Mouse (Mus musculus) megakaryocyte progenitor cell, adult 5-6 weeks (primary cell): ENCODE results near the gene Tas2r109. TPM values are rescaled to one million over a fixed set of nuclear protein-coding genes. Genes with fewer than 3 reads are reported as not detected.
"Not testable (repeated sequence)": the region's sequence is repeated elsewhere in the genome, so short reads cannot be mapped to it uniquely, and the experiment has no call there.

Experiments
- ATAC-seq: replicated peaks from 2 replicates; pipeline ENCODE4 v1.8.0; 2016; ENCODE audit warnings: mild to moderate bottlenecking, moderate TSS enrichment, inconsistent platforms; ENCODE audit not compliant: poor library complexity
- total RNA-seq, 2 experiments: library from RNA; stranded (forward) in 1 of 2; stranded (reverse) in 1 of 2; fragments of 157-497, 149-512 nt in 1 of 2; fragments of 200-1000 nt in 1 of 2; gene quantifications; 2 replicates each; pipeline versions ENCODE4 v1.2.3 to v1.2.4; 2015 to 2017

Gene Tas2r109
- total RNA-seq (2015) = not detected in 2 replicates
- total RNA-seq (2017) = not detected in 2 replicates

DNA sequence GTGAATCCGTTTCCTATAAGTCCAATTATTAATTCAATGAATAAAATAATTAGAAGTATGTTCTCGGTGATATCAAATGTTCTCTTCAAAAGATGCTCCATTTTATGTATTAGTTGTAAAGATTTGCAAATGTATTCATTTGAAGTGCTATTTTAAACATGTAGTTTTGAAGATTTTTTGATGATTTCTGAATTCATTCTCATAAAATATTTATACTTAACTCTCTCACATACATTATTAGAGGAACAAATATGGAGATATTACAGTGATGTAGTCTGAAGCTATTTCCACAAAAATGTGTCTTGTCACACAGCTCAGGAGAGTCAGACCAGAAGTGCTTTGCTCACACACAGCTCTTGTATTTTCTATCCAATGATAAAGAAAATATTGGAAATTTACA, at the start of gene Tas2r109:
Gene Tas2r109, minus strand, starts transcription at position 101 of the 400 bp plus-strand sequence.
- no peak for ATAC-seq

DNA sequence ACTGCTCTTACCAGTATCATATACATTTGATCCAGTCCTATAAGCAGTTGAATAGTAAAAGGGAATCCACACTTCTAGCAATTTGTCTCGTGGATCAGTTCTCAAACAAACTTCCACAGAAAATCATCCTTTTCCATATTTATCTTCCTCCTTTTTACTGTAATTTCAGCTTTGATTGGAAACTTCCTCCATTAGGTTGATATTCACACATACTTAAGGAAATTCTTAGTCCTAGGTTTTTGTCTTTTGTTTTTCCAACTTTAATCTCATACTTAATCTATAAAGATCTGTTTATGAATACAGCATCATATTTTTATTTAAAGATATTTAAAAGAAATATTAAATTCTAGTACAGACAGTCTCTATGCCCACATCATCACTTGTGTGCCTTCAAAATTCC, 22.9 kb downstream of the Tas2r109 start, which contains the start of gene Tas2r131:
Gene Tas2r131, minus strand, starts transcription at position 101 of the 400 bp plus-strand sequence.
- ATAC-seq = no peak

DNA sequence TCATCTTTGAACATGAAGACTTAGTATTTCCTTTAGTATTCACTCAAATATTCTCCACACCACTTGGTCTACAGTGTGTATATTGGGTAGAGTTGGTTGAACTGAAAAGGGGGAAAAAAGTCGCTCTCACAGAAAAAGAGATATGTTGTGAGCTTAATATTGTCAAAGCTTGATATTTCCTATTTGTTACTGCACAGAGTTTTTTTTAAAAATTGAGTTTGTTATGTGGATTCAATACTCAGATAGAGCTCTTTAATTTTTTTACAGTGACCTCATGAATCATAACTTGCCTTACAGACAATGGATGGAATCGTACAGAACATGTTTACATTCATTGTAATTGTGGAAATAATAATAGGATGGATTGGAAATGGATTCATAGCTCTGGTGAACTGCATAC, 30.0 kb downstream of the Tas2r109 start, which contains the start of gene Tas2r129:
Gene Tas2r129, plus strand, starts transcription at position 301 of the 400 bp plus-strand sequence.
- ATAC-seq = no peak

DNA sequence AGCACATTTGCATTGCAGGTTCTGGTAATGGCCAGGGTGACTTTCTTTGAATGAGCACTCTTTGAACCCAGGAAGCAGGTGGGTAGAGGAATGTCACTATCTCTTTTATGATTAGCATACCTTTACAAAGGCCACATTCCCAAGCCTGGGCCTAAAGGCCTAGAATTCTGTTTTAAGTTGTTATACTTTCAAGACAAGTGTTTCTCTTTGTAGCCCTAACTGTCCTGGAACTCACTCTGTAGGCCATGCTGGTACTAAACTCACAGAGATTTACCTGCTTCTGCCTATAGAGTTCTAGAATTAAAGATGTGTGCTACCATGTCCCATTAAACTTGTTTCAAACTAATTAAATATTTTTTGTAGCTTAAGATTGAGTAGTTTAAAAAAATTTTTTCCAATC, 39.4 kb downstream of the Tas2r109 start:
- not testable (repeated sequence) for ATAC-seq

Other genes with a start within 250 kb of the Tas2r109 start
- not detected in 2 replicates for gene Tas2r115, start 242.9 kb downstream of the Tas2r109 start, total RNA-seq (2015)
- not detected in 2 replicates for gene Tas2r115, start 242.9 kb downstream of the Tas2r109 start, total RNA-seq (2017)
- not detected in 2 replicates for gene Tas2r124, start 226.2 kb downstream of the Tas2r109 start, total RNA-seq (2015)
- not detected in 2 replicates for gene Tas2r124, start 226.2 kb downstream of the Tas2r109 start, total RNA-seq (2017)
- not detected in 2 replicates for gene Tas2r102, start 218.8 kb downstream of the Tas2r109 start, total RNA-seq (2015)
- not detected in 2 replicates for gene Tas2r102, start 218.8 kb downstream of the Tas2r109 start, total RNA-seq (2017)
- gene Tas2r136, start 202.8 kb downstream of the Tas2r109 start, total RNA-seq (2015) = not detected in 2 replicates
- gene Tas2r136, start 202.8 kb downstream of the Tas2r109 start, total RNA-seq (2017) = not detected in 2 replicates
- not detected in 2 replicates for gene Tas2r117, start 178.1 kb downstream of the Tas2r109 start, total RNA-seq (2015)
- not detected in 2 replicates for gene Tas2r117, start 178.1 kb downstream of the Tas2r109 start, total RNA-seq (2017)
- gene Tas2r123, start 133.8 kb downstream of the Tas2r109 start, total RNA-seq (2015) = not detected in 2 replicates
- gene Tas2r123, start 133.8 kb downstream of the Tas2r109 start, total RNA-seq (2017) = not detected in 2 replicates
- gene Tas2r116, start 125.5 kb downstream of the Tas2r109 start, total RNA-seq (2015) = not detected in 2 replicates
- not detected in 2 replicates for gene Tas2r116, start 125.5 kb downstream of the Tas2r109 start, total RNA-seq (2017)
- gene Tas2r110, start 113.0 kb downstream of the Tas2r109 start, total RNA-seq (2015) = not detected in 2 replicates
- not detected in 2 replicates for gene Tas2r110, start 113.0 kb downstream of the Tas2r109 start, total RNA-seq (2017)
- not detected in 2 replicates for gene Tas2r113, start 88.0 kb downstream of the Tas2r109 start, total RNA-seq (2015)
- gene Tas2r113, start 88.0 kb downstream of the Tas2r109 start, total RNA-seq (2017) = not detected in 2 replicates
- not detected in 2 replicates for gene Tas2r125, start 71.3 kb downstream of the Tas2r109 start, total RNA-seq (2015)
- not detected in 2 replicates for gene Tas2r125, start 71.3 kb downstream of the Tas2r109 start, total RNA-seq (2017)
- not detected in 2 replicates for gene Tas2r129, start 29.9 kb downstream of the Tas2r109 start, total RNA-seq (2015)
- gene Tas2r129, start 29.9 kb downstream of the Tas2r109 start, total RNA-seq (2017) = not detected in 2 replicates
- not detected in 2 replicates for gene Tas2r131, start 23.0 kb downstream of the Tas2r109 start, total RNA-seq (2015)
- not detected in 2 replicates for gene Tas2r131, start 23.0 kb downstream of the Tas2r109 start, total RNA-seq (2017)
- not detected in 2 replicates for gene Tas2r103, start 56.1 kb upstream of the Tas2r109 start, total RNA-seq (2015)
- not detected in 2 replicates for gene Tas2r103, start 56.1 kb upstream of the Tas2r109 start, total RNA-seq (2017)
- gene Tas2r140, start 74.9 kb upstream of the Tas2r109 start, total RNA-seq (2015) = not detected in 2 replicates
- gene Tas2r140, start 74.9 kb upstream of the Tas2r109 start, total RNA-seq (2017) = not detected in 2 replicates
- 50.0 and 52.3 TPM in 2 replicates for gene Smim10l1, start 123.9 kb upstream of the Tas2r109 start, total RNA-seq (2015)
- gene Smim10l1, start 123.9 kb upstream of the Tas2r109 start, total RNA-seq (2017) = 70.7 and 80.0 TPM in 2 replicates